In the genomic region with DNA sequence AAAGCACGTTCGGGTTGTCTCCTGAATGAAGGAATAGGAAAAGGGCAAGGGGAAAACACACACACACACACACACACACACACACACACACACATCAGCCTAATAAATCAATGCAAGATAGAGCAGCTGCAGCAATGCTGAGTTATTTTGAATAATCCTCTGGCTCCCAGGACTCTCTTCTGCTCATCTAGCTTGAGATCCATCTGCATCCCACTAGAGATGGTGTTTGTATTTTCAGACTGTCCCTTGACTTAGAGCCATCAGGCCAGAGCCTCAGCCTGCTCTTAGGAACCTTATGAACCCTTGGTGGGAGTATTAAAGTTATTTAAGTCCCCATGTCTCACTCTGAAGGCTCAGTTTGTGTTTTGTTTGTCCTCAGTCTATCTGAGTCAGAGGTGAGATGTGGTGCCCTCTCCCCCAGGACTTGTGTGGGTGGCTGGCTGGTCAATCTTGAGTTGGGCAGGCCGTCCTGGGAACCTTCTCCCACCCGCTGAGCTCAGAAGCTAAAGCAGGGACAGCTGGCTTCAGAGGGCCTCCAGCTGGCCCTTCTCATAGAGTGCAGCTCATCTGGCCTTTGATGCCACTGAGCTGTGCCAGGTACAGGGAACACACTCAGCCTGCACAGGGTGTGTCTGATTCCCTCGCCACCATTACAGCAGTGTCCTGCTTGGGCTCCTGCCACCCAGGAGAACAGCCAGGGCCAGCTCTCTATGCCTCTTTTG, we compare ENCODE assay signal across 8 mouse cellular contexts.
DNase-seq lines count a peak whose midpoint lies in the region; ATAC-seq and TF ChIP-seq lines count a peak whose summit lies in the region.

No protein-coding gene starts in this region.

- no peak for ATAC-seq in cerebellum, adult (ENCODE audit: insufficient number of reproducible peaks, low FRiP score, low TSS enrichment)
- ATAC-seq in intestine, embryonic 16.5 days = no peak
- ATAC-seq in erythroblast, adult 5-6 weeks (replicated peaks; ENCODE audit: low FRiP score, poor library complexity, severe bottlenecking) = no peak

- peaks cover 33% of the 10 kb centered on the region for H3K4me1 ChIP-seq in intestine, embryonic 16.5 days (ENCODE audit: control insufficient read depth, insufficient read depth, low read length)

- H3K36me3 ChIP-seq in intestine, embryonic 16.5 days (ENCODE audit: control insufficient read depth, insufficient read depth, low read length) = no peaks in the 10 kb centered on the region

- no peaks in the 10 kb centered on the region for H3K9me3 ChIP-seq in intestine, embryonic 16.5 days (ENCODE audit: control insufficient read depth, low read length)

- no peak overlapping the region for H3K4me2 ChIP-seq in intestine, embryonic 16.5 days (ENCODE audit: low read depth, low read length)

- 48% methylated on average over 5 of the region's 5 CpGs for WGBS in intestine, embryonic 16.5 days

- H3K4me3 ChIP-seq in gastrocnemius, adult 2 months = no peak overlapping the region
- H3K4me3 ChIP-seq in intestine, embryonic 16.5 days (ENCODE audit: low read length) = no peak overlapping the region
- no peak overlapping the region for H3K4me3 ChIP-seq in layer of hippocampus, adult 2 months

- H3K9ac ChIP-seq in intestine, embryonic 16.5 days (ENCODE audit: low read depth, low read length) = no peak overlapping the region

- H3K27ac ChIP-seq in gastrocnemius, adult 2 months = peak overlapping the region; percentile 62
- H3K27ac ChIP-seq in intestine, embryonic 16.5 days (ENCODE audit: low read length) = peak overlapping the region; percentile 14
- no peak overlapping the region for H3K27ac ChIP-seq in layer of hippocampus, adult 2 months

- intact Hi-C loops in gastrocnemius, adult 2 months (cut with DNase I) = loop anchor here (5.0 kb wide), 1 partner anchor 121 kb away; no protein-coding TSS in a partner anchor

- no peak for TF ChIP-seq CTCF in gastrocnemius, adult 2 months (IDR thresholded peaks at IDR 0.05)
- TF ChIP-seq CTCF in layer of hippocampus, adult 2 months (conservative IDR thresholded peaks at IDR 0.05) = no peak

- no peaks in the 10 kb centered on the region for H3K27me3 ChIP-seq in intestine, embryonic 16.5 days (replicated peaks; ENCODE audit: control insufficient read depth, insufficient read depth, low read length)

- DNase-seq in cerebellum, postnatal 10 days = peak; percentile 9 to 46
- peak; percentile 86 for DNase-seq in gastrocnemius, adult 2 months
- DNase-seq in lung, postnatal 25 days (ENCODE audit: low spot score) = peak; percentile 61
- no peak for DNase-seq in layer of hippocampus, adult 2 months (ENCODE audit: low spot score in 2 of 2)
- DNase-seq in spleen, postnatal 36 days (ENCODE audit: low spot score in 2 of 2) = no peak

Comparison
In these comparisons a context has a peak if more than half of its experiments do, and no peak if none do; other contexts are left out.
1. DNase-seq: peak in cerebellum, postnatal 10 days (2 of 2), gastrocnemius, adult 2 months (single experiment) and lung, postnatal 25 days (single experiment); none in layer of hippocampus, adult 2 months (0 of 2) and spleen, postnatal 36 days (0 of 2).